Mouse (Mus musculus): ENCODE data around the gene Dtnb.

Dtnb gene

DNA sequence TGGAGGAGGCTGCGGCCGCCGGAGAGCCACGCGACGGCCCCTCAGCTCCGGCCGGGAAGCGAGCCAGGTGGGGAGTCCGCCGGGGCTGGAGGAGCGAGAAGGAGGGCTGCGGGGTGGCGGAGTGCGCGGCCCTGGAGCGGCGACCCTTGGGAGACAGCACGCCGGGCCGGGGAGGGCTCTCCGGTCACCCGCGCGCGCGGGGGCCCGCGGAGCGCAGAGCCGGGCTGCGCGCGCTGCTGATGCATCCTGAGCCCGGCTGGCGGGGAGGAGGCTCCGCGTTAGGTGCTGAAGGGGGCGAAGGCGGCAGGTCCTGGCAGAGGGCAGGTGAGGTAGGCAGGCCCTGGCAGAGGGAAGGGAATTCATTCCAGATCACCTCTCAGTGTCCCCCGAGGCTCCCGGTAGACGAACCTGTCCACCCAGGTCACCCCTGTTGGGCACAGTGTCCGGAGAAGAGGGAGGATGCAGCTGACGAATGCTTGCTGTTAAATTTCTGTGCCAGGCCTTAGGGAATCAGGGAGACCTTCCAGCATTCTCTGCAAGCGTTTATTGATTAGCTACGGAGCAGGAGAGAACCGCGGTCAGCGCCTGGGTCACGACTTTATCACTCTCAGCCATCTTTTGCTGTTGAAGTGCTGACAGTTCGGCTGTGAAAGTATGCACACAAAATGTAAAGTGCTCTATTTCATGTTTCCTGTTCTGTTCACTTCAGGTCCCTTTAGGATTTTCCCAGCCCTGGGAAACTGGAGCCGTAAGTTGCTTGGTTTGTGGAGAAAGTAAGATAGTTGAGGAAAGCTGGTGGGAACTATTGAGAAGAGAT, 608 bp downstream of the Dtnb start:
- peak; percentile 84 for DNase-seq

DNA sequence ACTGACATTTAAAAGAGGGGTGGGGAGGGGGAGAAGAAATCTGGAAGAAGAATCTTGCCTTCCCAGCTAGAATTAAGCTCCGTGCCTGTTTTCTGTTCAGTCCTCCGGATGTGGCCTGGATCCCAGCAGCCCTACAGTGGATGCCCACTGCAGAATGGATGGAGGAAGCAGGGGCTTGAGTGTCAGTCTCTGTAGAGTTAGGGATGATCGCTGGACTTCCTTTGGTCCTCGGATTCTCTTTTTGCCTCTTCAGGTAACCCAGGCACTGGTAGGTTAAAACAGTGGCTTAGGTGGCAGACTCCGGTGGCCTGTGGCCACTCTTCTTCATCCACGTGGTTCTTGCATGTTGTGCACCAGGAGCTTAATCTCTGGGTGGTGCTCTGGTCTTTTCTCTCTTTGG, 1.2 kb downstream of the Dtnb start:
- no peak for DNase-seq

DNA sequence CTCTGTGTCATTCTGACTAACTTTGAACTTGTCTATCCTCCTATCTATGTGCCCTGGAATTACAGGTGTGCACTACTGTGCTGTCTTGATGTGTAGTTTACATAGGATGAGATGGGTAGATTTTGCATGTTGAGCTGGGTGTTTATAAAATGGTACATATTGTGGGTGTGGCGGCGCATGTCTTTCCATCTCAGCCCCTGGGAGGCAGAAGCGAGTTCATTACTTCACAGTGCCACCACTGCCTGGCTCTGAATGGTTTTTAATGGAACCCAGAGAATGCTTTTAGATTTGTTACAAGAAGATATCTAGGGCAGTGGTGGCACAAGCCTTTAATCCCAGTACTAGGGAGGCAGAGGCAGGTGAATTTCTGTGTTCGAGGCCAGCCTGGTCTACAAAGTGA, 2.5 kb downstream of the Dtnb start:
- DNase-seq = peak; percentile 41

DNA sequence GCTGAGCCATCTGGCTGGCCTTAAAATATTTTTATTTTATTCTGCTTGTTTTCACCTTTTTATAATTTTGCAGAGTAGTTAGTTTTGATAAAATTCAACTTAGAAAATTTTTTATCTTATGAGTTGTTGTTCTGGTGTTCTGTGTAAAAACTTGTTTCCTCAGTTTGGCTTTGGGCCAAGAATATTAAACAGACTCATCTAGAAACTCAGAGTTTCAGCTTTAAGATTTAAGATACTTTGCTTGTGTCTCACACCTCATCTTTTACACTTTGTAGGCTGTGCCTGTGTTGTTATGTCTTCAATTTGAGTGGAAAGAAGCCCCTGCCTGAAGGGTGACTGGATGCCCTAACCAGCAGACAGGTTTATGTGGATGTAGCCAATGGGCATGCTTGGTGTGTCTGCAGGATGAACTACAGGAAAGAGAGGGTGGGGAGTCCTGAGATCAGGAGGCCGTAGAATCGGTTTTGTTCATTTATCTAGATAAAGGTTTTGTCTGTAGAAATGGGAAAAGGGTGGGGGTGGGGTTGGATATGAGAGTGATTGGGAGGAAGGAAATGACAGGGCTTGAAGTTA, 7.9 kb downstream of the Dtnb start:
- DNase-seq = no peak

DNA sequence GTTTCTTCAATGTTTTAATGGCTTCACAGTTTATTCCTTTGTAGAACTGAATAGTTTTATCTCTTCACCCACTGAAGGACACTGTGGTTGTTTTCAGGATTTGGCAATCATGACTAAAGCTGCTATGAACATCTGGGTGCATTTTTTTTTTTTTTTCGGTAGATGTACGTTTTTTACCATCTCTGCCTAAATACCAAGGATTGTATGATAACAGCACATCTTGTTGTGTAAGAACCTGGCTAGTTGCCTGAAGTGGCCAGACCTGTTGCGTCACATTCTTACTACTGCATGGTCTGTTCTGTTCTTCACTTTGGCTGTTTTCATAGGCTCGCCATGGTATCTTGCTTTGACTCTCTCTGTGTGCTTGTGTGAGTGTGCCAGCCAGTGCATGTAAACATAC, 10.4 kb downstream of the Dtnb start:
- DNase-seq = no peak

DNA sequence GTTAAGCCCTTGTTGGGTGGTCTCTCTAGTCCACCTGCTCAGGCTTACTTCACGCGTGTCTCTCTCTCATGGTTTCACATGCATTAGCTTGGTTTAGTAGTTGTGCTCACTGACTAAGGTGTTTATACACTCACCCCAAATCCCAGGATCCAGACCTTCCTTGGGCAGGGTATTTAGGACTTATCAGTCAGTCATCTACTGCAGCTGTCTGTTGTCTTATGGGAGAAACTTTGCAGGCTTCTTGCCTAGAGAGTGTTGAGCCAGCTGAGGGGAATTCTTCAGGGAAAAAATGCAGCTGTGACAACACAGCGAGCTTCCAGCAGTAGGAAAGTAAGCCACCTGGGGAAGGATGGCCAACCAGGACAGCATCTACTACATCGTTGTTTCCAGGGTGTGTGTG, 13.3 kb downstream of the Dtnb start:
- DNase-seq = no peak

DNA sequence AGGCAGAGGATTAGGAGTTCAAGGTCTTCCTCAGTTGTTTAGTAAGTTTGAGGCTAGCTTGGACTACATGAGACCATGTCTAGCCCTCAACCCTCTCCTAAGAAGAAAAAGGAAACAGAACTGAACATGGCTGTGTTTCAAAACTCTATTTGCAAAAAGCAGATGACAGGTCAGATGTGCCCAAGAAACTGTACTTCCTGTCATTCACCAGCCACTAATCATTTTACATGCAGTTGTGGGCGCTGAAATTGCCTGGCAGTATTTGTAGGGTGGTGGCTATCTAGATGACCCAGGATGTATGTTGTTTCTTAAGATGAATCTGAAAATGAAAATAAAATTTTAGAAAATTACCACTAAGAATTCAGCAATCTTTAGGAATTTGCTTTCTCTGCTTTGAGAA, 14.8 kb downstream of the Dtnb start:
- DNase-seq = no peak

DNA sequence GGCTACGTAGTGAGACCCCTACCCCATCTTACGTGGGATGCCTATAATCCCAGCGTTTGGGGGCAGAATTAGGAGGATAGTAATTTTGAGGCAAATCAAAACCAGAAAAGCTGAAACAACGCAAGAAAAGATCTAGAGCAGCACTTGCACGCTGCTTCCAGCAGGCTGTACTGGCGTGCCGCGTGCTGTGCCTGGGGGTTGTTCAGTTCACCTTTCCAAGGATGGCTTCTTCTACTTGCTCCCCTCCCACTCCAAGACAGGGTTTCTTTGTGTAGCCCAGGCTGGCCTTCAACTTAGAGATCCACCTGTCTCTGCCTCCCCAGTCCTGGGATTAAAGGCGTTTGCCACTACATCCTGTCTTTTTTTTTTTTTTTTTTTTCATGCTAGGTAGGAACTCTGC, 17.9 kb downstream of the Dtnb start:
- DNase-seq = no peak

DNA sequence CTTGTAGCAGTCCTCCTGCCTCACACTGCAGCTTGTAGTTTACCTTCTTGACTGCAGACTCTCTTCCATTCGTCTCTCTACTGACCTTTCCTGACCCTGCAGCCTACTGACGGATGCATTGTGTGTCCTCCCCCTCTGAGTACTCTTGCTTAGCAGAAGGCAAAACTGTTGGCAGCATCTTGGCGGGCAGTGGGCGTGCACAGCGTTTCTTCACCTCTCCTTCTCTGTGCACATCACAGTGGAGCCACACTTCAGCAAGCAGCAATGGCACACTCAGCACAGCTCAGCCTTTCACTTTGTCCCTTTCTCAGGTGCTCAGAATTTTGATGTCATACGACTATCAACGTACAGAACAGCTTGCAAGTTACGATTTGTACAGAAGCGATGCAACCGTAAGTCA, 19.4 kb downstream of the Dtnb start:
- no peak for DNase-seq

DNA sequence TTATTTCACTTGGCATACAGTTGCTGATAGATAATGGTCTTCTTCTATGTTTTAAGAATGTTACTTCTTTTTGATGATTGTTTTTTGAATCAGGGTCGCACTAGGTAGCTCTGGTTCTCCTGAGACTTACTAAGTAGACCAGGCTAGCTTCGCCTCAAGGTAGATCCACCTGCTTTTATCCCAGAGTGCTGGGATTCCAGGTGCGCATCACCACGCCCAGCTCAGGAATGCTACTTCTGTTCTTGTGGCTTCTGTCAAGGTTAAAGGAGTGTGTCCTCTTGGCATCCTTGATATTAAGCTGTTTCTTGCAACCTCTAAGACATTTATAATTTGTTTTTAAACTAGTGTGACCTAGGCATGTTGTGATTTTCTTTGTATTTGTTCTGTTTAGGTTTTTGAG, 30.6 kb downstream of the Dtnb start:
- DNase-seq = no peak

DNA sequence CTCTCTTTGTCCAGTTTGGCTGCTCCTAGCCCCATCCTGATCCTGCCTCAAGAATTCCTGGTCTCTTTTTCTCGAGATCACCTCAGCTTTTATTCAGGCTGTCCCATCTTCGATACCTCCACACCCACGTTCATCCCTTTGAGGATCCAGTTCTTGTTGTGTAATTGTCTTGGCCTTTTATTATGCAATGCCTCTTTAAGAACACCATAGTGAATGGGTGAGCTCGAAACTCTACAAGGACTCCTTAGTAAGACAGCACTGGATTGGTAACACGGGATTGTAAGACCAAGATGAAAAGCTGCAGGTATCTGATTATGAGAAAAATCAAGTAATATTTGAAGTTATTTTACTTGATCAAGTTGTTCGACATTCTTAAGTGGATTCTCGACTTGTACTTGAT, 34.0 kb downstream of the Dtnb start:
- no peak for DNase-seq

DNA sequence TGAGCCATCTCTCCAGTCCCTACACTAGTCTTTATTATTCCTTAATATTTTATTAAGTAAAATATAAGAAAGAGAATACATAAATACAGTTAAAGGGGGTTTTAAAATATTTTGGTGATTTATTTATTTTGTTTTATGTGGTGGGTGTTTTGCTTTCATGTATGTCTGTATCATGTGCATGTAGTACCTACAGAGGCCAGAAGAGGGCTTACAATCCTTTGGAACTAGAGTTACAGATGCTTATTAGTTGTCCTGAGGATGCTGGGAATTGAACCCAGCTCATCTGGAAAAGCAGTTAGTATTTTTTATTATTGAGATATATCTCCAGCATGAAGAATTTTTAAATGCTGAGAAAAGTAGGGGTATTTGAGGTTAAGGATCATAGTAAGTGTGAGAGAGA, 37.6 kb downstream of the Dtnb start:
- DNase-seq = peak; percentile 35

DNA sequence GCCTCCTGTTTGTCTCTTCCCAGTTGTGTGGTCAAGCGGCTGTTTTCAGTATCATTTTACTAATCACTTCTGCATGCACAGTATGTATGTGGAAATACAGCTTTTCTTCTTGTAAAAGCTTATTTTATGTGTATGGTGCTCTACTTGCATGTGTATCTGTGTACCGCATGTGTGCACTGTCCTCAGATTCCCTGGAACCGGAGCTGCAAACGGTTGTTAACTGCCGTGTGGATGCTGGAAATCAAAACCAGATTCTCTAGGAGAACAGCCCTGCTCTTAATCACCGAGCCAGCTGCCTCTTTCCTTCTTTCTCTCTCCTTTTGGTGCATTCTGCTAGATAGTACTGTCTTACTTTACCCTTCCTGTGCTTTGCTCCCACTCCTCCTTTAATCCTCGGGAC, 39.7 kb downstream of the Dtnb start:
- DNase-seq = no peak

DNA sequence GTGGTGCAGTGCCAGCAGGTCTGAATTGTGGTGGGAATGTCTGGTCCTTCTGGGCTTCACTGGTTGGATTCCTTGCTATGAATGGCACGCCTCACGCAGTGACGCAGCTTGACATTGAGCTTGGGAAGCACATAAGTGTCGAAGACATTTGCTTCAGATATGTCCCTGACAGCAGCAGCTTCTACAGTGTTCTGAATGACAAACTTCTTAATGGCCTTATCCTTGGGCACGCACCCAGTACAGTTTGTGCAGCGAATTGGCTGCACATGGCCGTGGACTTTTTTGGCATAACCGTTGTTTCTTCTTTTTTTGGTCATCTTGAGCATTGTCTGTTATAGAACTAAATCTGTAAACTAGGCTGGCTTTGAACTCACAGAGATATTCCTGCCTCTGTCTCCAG, 42.9 kb downstream of the Dtnb start:
- DNase-seq = no peak

DNA sequence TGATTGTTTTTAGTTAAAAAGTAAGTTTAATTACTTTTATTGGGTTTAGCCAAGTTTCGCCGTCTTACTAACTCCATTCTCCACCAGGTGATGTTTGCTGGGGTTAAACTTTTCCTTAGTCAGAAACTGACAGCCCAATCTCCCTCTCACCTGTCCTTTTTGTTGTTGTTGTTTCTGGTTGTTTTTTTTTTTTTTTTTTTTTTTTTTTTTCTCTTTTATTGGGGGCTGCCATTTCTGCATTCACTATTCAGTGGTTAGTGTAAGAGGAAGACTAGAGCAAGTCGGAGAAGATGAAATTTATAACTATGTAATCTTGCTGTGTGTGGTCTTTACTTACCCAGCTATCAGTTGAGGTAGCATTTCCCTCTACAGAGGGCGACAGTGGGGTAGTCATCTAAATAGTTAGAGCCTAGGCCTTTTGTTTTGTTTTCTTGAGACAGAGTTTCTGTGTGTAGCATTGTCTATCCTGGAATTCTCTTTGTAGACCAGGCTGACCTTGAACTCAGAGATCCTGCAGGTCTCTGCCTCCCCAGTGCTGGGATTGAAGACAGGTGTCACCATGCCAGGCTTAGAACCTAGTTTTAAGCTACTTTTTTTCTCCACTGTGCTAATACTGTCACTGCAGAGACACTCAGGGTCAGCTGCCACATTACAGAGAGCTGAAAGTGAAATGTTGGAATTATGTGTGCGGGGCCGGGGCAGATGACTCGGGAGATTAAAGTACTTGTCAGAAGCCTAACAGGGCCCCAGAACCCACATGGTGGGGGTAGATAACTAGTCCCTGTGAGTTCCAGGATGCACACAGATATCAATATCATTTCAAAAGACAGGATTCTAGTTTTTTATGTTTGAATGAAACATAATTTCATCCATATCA, 46.2 kb downstream of the Dtnb start:
- DNase-seq = no peak

DNA sequence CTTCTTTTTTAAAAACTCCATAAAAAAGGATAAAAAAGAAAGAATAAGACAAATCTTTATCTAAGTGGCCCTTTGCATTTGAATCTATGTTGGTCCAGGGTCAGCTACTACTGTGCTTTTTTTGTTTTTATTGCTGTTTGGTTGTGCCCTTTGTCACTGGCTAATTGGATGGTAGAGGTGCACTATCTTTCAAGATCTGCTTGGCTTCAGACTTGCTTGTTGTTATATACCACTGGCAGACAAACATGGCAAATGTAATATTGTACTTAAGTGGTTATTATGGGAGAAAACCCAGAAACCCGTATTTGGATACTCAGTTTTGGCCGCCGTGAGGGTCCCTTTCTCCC, 46.8 kb downstream of the Dtnb start:
- no peak for DNase-seq

DNA sequence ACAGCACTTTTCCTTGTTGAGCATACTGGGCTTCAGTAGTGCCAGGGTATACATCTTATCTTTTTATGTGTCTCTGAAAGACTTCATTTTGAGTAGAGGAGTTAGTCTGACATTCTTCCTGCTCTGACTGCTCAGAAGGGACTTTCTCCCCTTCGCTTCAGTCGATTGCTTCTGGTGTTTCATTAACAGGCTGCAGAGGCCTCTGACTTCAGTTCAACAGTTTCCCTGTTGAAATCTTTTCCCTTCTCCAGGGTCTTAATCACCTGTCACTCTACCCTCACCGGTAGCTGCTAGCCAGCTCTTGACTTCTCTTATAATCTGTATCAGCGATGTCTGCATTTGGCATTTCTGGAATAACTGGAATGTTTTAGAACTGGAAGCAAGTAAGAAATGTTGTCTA, 54.7 kb downstream of the Dtnb start:
- DNase-seq = no peak

DNA sequence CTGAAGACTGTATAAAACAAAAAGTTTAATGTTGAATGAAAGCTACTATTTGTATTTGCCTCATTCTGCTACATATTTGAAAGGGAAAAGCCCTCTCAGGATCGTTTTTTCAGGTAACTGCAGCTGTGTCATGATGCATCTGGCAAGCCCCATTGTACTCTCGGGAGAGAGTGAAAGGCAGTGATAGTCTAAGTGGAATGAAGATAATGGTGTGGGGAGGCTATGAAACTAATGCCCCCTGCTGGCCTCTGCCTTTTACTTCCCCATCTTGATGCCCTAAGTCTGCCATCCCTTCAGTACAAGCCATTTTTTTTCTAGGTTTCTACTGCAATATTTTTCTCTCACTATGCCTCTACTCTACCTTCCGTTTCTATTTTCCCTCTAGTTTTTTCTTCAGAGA, 69.8 kb downstream of the Dtnb start:
- DNase-seq = peak; percentile 41

DNA sequence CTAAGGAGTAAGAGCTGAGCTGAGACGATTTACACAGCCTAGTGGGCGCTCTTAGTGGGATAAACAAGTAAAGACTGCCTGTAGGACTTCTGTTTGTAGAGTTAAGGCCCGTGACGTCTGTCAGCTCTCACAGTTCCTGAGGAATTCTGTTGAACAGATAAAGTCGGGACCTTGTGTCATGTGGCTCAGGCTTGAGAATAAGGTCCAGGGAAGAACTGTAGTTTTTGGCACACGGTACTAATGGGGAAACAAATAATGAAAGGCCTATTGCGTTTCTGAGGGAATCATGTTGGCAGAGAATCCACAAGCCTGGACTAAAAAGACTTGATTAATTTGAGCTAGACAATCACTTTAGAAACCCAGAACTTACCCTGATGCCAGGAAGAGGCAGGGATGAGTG, 84.6 kb downstream of the Dtnb start:
- no peak for DNase-seq

DNA sequence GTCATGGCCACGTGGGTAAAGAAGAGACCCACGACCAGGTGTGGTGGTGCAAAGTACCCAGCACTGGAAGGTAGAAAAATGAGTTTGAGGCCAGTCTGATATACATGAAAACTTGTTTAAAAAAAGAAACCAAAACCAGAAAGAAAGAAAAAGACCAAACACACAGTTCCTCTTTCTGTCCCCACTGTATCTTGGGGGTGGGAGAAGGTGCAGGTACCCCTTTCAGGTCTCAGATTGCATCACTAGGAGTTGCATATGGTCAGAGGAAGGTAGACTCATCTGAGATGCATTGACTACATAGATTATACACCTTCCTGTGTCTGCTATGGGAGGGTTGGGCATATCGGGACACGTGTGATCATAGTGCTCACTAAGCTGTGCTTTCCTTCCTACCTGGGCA, 85.1 kb downstream of the Dtnb start:
- DNase-seq = no peak

DNA sequence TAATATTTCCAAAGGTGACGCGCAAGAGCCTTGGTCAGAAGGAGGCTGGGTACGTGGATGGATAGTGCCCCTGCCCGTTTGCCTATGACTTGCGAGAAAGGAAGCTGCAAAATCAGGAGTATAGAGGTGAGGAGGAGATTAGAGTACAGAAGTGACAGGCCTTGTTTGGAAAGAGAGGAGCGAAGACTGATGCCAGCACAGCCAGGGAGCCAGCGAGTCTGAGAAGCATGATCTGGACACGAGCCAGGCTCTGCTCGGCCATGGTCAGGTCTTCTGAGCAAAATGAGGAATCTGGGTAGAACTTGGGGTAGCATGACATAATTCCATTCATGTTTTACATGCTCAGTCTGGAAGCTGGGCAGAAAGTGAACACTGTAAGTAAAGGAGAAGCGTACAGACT, 85.6 kb downstream of the Dtnb start:
- DNase-seq = no peak

DNA sequence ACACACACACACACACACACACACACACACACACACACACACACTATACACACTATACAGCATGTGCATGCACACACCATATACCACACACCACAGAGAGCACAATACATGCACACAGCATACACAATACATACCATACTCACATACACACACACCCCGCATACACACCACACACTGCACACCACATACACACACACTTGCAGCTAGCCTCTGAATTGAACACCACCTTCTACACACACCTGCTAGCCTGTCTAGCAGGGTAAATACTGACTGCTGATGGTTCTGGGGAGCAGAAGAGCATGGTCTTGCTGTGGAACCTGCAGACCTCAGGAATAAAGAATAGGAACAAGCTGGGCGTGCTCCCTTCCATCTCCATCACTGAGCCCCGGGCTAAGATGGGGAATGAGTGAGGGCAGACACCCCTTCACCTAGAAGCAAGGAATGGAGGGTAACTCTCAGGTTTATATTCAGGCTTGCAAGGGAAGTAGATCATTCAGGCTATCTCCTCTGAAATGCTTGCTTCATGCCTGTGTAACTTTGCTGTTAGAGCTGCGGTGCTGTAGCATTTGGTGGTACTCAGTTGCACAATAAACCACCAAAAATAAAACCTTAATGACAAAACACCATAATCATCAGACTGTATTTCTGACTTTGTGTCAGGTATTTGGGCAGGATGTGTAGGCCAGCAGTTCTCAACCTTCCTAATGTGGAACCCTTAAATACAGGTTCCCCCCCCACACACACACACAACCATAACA, 87.6 kb downstream of the Dtnb start:
- DNase-seq = no peak

DNA sequence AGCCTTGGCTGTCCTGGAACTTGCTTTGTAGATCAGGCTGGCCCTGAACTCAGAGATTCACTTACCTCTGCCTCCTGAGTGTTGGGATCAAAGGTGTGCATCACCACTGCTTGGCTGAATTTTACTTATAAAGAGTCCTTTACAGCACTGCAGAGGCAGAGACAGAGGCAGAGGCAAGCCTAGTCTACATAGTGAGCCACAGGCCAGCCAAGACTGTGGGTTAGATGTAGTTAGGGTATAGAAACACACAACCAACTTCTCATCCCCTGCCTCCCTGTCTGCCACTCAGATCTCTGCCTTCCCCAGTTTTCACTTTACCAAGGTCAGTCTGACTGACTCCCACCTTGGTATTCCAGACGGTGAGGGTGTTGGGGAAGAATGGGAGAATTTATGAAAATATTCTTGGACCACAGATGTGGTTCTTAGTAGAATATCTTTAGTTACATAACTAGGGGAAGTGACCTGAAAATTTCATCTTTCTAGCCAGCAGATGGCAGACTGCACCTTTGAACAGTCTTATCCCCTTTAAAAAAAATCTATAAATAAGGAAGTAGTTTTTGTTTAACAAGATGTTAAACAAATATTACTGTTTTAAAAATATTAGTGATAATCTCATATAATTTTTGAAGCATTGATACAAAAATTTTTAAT, 88.9 kb downstream of the Dtnb start:
- peak; percentile 32 for DNase-seq

All from thymus, postnatal 4 days (tissue).